Mouse (Mus musculus): Measurements from ENCODE around the gene Mthfr.
A peak's percentile ranks its signal among the peaks of the same experiment; 100 is the strongest.

- TF ChIP-seq CTCF (IDR thresholded peaks at IDR 0.05; ENCODE audit: low read depth) (peak; percentile 81), EP300 (optimal IDR thresholded peaks at IDR 0.05) (no peak)
Measured at GRCm38 (mm10) chr4:148082257-148083044, 43.6 kb downstream of the Mthfr start.

Measured in stomach, postnatal 0 days (tissue).